Mouse (Mus musculus): ENCODE data around the gene Arhgdig.
"Not testable (repeated sequence)": the region's sequence is repeated elsewhere in the genome, so short reads cannot be mapped to it uniquely, and the experiment has no call there.

The Arhgdig gene

GRCm38 (mm10) chr17:26212681-26213080 lies 5.1 kb upstream of the Arhgdig start:
- in situ Hi-C loops (cut with MboI; ENCODE audit: low pct_unique_long_range_greater_than_20kb in 1 of 2, low sequenced_read_pairs in 2 of 2, unreplicated experiment in 1 of 2) = no loop called here

DNA sequence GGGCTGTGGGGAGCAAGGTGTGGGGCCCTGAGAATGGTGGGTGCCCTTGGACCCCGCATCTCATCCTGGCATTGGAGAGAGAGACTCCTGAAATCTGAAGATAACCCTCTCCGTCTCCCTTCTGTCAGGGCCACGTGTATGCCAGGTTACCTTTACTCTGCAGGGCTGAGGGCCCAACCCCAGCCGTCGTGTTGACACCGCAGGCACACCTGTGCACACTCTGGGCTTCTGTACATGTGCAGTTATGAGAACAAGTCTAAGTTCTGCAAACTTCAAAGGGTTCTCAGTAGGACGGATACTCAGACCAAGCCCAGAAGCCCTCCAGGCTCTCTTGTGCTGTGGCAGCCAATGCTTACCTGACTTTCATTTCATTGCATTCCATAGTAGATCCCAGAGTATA lies 4.7 kb upstream of the Arhgdig start:
- in situ Hi-C loops (cut with MboI; ENCODE audit: low pct_unique_long_range_greater_than_20kb in 1 of 2, low sequenced_read_pairs in 2 of 2, unreplicated experiment in 1 of 2) = no loop called here

DNA sequence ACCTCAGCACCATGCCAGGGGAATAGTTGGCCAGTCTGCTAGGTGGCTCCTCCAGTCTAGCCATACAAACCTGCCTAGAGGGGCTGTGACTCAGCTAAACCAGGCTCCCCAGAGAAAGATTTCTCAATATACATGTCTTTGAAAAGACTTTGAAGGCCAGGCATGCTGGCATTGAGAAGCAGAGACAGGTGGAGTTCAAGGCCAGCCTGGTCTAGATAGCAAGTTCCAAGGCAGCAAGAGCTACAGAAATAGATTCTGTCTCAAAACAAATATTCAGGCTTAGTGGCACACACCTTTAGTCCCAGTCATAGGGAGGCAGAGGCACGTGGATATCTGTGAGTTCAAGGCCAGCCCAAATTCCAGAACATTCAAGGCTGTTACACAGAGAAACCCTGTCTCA lies 1.2 kb downstream of the Arhgdig start:
- in situ Hi-C loops (cut with MboI; ENCODE audit: low pct_unique_long_range_greater_than_20kb in 1 of 2, low sequenced_read_pairs in 2 of 2, unreplicated experiment in 1 of 2) = no loop called here

DNA sequence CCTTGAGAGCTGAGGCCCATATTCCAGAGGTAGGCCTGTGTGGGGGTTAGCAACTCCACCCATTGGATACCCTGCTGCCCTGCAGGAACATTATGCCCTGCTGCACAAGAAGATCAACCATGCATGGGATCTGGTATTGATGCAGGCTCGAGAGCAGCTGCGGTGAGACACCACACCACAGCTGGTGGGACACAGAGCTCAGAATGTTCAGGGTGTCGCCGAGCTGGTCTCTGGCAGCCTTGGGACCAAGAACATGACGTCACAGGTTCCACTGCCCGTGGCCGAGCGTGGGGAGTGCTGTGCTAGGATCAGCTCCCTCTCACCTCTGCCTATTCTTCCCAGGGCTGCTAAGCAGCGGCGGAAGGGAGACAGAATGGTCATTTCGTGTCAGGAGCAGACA lies 2.8 kb downstream of the Arhgdig start:
- in situ Hi-C loops (cut with MboI; ENCODE audit: low pct_unique_long_range_greater_than_20kb in 1 of 2, low sequenced_read_pairs in 2 of 2, unreplicated experiment in 1 of 2) = no loop called here

- in situ Hi-C loops (cut with MboI; ENCODE audit: low pct_unique_long_range_greater_than_20kb in 1 of 2, low sequenced_read_pairs in 2 of 2, unreplicated experiment in 1 of 2) = no loop called here
Measured at GRCm38 (mm10) chr17:26203321-26203811, 4.2 kb downstream of the Arhgdig start.

DNA sequence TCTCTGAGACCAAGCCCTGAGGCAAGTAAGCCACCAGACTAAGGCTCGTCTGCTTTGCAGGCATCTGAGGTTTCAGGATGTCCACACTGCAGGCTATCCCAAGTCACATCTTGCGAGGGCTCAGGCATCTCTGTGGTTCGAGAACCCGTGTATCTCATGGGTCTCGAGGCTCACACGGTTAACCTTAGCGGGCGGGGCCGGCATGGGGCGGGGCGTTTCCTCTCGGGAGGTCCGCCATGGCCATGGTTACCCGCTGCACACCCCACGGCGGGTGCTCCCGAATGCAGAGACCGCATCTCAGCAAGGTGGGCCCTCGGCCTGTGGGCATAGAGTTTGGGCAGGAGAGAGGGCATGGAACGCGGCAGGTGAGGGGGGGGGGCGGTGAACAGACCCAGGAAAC lies 4.8 kb downstream of the Arhgdig start, which contains the start of gene Rgs11:
Gene Rgs11, plus strand, starts transcription at position 215 of the 400 bp plus-strand sequence.
- in situ Hi-C loops (cut with MboI; ENCODE audit: low pct_unique_long_range_greater_than_20kb in 1 of 2, low sequenced_read_pairs in 2 of 2, unreplicated experiment in 1 of 2) = no loop called here

DNA sequence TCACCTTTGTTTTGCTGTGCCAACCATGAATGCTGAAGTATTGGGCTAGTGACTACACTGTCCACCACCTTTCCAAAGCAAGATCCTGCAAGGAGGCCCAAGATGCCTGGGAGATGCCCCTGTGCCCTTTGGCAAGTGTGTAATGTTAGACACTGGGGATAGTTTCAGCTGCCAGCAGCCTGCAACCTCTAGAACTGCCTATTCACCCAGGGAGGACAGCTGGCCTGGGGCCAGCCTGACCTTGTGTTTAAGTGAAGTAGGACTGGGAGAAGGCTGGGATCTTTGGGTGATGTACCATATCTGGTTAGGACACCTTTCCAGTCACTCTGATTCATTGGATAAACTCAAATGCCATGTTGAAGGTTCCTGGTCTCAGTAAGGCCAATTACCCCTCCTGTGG lies 5.6 kb downstream of the Arhgdig start:
- in situ Hi-C loops (cut with MboI; ENCODE audit: low pct_unique_long_range_greater_than_20kb in 1 of 2, low sequenced_read_pairs in 2 of 2, unreplicated experiment in 1 of 2) = no loop called here

DNA sequence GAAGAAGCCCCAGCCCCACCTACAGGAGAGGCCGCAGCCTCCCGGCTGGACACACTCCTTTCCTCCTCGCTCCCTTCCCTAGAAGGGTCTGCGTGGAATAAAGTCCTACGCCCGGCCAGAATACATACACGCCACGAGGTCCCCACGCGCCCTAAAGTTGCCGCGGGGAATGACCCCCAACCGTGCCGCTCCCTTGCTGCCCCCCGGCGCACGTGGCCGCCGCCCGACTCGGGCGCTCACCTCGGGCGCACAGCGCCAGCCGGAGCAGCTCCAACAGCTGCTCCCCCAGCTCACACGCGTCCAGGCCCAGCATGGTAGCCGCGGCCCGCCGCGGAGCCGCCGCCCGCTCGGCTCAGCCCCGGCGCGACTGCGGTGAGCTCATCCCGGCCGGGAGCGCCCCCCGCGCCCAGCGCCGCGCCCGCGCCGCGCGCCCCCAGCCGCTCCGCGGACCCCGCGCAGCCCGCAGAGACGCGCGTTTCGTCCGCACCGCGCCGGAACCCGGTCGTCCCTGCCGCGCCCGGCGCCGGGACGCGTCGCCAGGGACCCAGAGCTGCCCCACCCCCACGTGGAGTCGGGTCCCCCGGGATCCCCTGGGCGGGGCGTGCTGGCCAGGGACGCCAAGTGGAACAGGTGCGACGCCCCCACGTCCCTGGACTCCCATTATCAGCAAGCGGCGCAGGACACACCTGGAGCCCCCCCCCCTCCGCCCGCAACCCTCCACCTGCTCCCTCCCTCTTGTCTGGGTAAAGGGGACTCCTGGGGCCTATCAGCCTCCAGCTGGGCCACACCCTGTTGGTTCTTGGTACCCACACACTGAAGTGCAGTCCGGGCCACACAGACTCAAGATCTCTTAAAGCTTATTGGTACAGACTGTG lies 6.5 kb downstream of the Arhgdig start:
- in situ Hi-C loops (cut with MboI; ENCODE audit: low pct_unique_long_range_greater_than_20kb in 1 of 2, low sequenced_read_pairs in 2 of 2, unreplicated experiment in 1 of 2) = no loop called here

- in situ Hi-C loops (cut with MboI; ENCODE audit: low pct_unique_long_range_greater_than_20kb in 1 of 2, low sequenced_read_pairs in 2 of 2, unreplicated experiment in 1 of 2) = no loop called here
Measured at GRCm38 (mm10) chr17:26198892-26199291, 8.7 kb downstream of the Arhgdig start, which contains the start of gene Pdia2. Gene Pdia2 (minus strand): TSS chr17:26199087.

DNA sequence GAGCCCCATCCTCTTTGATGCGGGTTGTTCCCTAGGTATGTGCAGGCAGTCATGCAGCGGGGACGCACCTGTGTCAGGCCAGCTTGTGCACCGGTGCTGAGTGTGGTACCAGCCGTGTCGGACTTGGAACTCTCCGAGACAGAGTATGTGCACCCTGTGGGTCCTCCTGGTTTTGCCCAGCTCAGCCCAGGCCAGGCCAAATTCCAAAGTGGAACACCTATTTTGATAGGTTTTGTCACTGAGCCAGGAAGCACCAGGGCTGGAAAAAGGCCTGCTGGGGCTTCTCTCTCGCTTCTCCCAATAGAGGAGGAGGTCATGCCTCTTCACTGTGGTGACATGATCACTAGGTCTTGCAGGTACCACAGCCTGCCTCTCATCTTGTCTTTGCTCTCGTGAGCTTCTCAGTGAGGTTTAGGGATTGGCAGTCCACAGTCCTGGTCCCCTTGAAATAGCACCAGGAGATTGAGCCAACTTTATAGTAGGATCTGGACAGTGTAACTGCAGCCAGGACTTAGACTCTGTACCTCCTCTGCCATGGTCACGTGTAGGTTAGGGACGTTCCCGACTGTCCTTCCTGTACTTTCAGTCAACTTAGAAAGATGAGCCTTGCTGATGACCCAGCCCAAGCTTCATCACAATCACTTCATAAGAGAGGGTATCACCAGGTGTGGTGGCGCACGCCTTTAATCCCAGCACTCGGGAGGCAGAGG lies 14.9 kb downstream of the Arhgdig start:
- in situ Hi-C loops (cut with MboI; ENCODE audit: low pct_unique_long_range_greater_than_20kb in 1 of 2, low sequenced_read_pairs in 2 of 2, unreplicated experiment in 1 of 2) = no loop called here

DNA sequence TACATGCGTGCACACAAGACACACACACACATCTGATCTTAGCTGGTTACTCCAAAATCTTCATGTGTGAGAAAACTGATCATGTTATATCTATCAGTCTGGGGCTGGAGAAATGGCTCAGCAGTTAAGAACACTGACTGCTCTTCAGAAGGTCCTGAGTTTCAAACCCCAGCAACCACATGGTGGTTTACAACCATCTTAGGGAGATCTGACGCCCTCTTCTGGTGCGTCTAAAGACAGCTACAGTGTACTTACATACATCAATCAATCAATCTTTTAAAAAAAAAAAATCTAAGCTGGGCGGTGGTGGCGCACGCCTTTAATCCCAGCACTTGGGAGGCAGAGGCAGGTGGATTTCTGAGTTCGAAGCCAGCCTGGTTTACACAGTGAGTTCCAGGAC lies 16.1 kb downstream of the Arhgdig start:
- in situ Hi-C loops (cut with MboI; ENCODE audit: low pct_unique_long_range_greater_than_20kb in 1 of 2, low sequenced_read_pairs in 2 of 2, unreplicated experiment in 1 of 2) = not testable (repeated sequence)

- in situ Hi-C loops (cut with MboI; ENCODE audit: low pct_unique_long_range_greater_than_20kb in 1 of 2, low sequenced_read_pairs in 2 of 2, unreplicated experiment in 1 of 2) = no loop called here
Measured at GRCm38 (mm10) chr17:26188091-26188805, 19.3 kb downstream of the Arhgdig start.

DNA sequence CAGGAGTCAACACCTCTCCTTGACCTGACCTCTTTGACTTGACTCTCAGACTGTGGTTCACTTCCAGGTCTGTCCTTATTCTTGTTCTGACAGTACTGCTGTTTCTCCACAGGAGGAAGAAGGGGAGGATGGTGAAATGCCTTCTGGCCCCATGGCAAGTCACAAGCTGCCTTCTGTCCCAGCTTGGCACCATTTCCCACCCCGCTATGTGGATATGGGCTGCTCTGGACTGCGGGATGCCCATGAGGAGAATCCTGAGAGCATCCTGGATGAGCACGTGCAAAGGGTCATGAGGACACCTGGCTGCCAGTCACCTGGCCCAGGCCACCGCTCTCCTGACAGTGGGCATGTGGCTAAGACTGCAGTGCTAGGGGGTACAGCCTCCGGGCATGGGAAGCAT lies 20.0 kb downstream of the Arhgdig start:
- in situ Hi-C loops (cut with MboI; ENCODE audit: low pct_unique_long_range_greater_than_20kb in 1 of 2, low sequenced_read_pairs in 2 of 2, unreplicated experiment in 1 of 2) = no loop called here

- in situ Hi-C loops (cut with MboI; ENCODE audit: low pct_unique_long_range_greater_than_20kb in 1 of 2, low sequenced_read_pairs in 2 of 2, unreplicated experiment in 1 of 2) = no loop called here
Measured at GRCm38 (mm10) chr17:26181179-26181578, 26.4 kb downstream of the Arhgdig start.

- in situ Hi-C loops (cut with MboI; ENCODE audit: low pct_unique_long_range_greater_than_20kb in 1 of 2, low sequenced_read_pairs in 2 of 2, unreplicated experiment in 1 of 2) = no loop called here
Measured at GRCm38 (mm10) chr17:26178611-26179010, 29.0 kb downstream of the Arhgdig start.

DNA sequence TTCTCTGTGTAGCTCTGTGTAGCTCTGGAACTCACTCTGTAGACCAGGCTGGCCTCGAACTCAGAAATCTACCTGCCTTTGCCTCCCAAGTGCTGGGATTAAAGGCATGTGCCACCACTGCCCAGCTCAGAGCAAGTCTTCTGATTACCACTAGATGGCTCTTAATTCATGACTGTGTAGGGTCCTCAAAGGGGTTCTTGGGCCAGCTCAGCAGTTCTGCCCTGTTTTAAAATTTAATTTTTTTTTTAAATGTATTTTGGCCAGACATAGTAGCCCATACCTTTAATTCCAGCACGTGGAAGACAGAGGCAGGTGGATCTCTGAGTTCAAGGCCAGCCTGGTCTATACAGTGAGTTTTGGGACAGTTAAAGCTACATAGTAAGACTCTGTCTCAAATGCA lies 32.3 kb downstream of the Arhgdig start:
- in situ Hi-C loops (cut with MboI; ENCODE audit: low pct_unique_long_range_greater_than_20kb in 1 of 2, low sequenced_read_pairs in 2 of 2, unreplicated experiment in 1 of 2) = not testable (repeated sequence)

- in situ Hi-C loops (cut with MboI; ENCODE audit: low pct_unique_long_range_greater_than_20kb in 1 of 2, low sequenced_read_pairs in 2 of 2, unreplicated experiment in 1 of 2) = no loop called here
Measured at GRCm38 (mm10) chr17:26168039-26168438, 39.5 kb downstream of the Arhgdig start.

GRCm38 (mm10) chr17:26162736-26163135 lies 44.9 kb downstream of the Arhgdig start:
- in situ Hi-C loops (cut with MboI; ENCODE audit: low pct_unique_long_range_greater_than_20kb in 1 of 2, low sequenced_read_pairs in 2 of 2, unreplicated experiment in 1 of 2) = no loop called here
